Mouse (Mus musculus) small intestine, adult 2 months (tissue): ENCODE results near the gene Ccdc157. TPM values are rescaled to one million over a fixed set of nuclear protein-coding genes. Genes with fewer than 3 reads are reported as not detected.

Experiments
- H3K27ac ChIP-seq: fragments of 200-500 bp; 2 replicates; pipeline ENCODE4 v1.5.1; 2012; ENCODE audit warnings: low read depth, low read length, control low read depth, inconsistent platforms; ENCODE audit not compliant: insufficient read depth
- H3K27me3 ChIP-seq: fragments of 200-500 bp; 2 replicates; pipeline ENCODE4 v1.6.1; 2012; ENCODE audit warnings: mild to moderate bottlenecking, moderate library complexity, low read length, inconsistent platforms; ENCODE audit not compliant: control insufficient read depth, insufficient read depth
- H3K36me3 ChIP-seq: fragments of 200-500 bp; 2 replicates; pipeline ENCODE4 v1.6.1; 2012; ENCODE audit warnings: mild to moderate bottlenecking, low read length, control low read depth, inconsistent platforms; ENCODE audit not compliant: control insufficient read depth, insufficient read depth
- H3K4me1 ChIP-seq: fragments of 200-500 bp; 2 replicates; pipeline ENCODE4 v1.6.1; 2012; ENCODE audit warnings: low read length, inconsistent platforms, mixed read lengths; ENCODE audit not compliant: control insufficient read depth, insufficient read depth, insufficient read length
- H3K4me3 ChIP-seq: fragments of 200-500 bp; 2 replicates; pipeline ENCODE4 v1.5.1; 2012; ENCODE audit warnings: low read depth, mild to moderate bottlenecking, control low read depth, inconsistent platforms, low read length, moderate library complexity
- CTCF ChIP-seq: fragments of 200-500 bp; IDR thresholded peaks from 2 replicates; pipeline ENCODE4 v1.5.1; 2012; ENCODE audit warnings: low read depth, mild to moderate bottlenecking, control low read depth, inconsistent platforms, low read length, moderate library complexity, mixed read lengths; ENCODE audit not compliant: insufficient replicate concordance, insufficient read length; ENCODE audit errors: extremely low read depth
- POLR2A ChIP-seq: fragments of 200-500 bp; IDR thresholded peaks from 2 replicates; pipeline ENCODE4 v1.6.1; 2012; ENCODE audit warnings: low read depth, mild to moderate bottlenecking, control low read depth, inconsistent platforms, low read length, moderate library complexity
- WGBS: fragments of 180-500 bp; shearing (Covaris S2); methylation state at CpG from one replicate; pipeline ENCODE4 v1.1.7; 2018; 5-methylcytosine and 5-hydroxymethylcytosine counted together
- polyA plus RNA-seq: library from polyadenylated mRNA; depleted of rRNA; stranded (reverse); fragments of >200 nt; gene quantifications from 2 replicates; pipeline ENCODE4 v1.2.3, GENCODE M21; 2012; rRNA removed

Gene Ccdc157
- polyA plus RNA-seq, 1 experiment = 2.1 TPM

DNA sequence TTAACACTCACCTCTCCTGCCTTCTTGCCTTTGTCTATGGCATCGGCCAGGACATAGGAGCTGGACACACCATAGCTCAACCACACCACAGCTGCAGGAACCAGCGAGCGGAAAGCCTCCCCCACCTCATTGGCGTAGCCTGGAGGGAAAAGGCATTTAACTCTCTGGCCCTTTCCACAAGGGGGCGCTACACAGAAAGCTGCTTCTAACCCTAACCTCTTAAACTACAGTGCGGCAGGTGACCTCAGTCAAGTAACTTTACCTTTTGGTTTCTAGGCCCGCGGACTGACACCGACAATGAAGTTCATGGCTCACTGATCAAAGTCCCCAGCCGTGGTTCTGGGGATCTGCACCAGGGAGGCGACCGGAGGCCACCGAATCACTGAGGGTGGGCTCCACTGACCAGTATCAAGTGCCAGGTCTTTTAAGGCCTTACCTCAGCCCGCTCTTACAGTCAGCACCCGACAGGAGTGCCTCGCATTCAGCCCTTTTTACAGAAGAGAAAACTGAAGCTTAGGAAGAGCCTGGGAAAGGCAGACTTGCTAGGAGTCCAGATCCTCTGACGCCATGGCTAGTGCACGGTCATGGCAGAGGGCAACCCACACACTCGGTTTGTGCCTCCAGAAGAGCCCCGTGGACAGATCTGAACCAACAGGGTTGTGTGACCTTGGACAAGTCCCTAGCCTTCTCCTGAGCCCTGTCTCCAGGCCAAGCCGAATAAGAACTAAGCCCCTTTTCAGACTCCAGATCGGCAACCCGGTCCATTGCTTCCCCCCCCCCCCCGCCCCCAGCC, 65.5 kb downstream of the Ccdc157 start:
- Histone ChIP-seq H3K4me3 (peak overlapping the region; percentile 92), H3K27ac (peak overlapping the region; percentile 97), H3K36me3 (peaks cover 16% of the 10 kb centered on the region), H3K4me1 (peaks cover 20% of the 10 kb centered on the region), H3K27me3 (no peaks in the 10 kb centered on the region)
- TF ChIP-seq CTCF = peak; percentile 86; the same call in 1 of the 2 replicates
- TF ChIP-seq POLR2A = peak; percentile 45
- WGBS = 3% methylated on average over 24 of the region's 24 CpGs

DNA sequence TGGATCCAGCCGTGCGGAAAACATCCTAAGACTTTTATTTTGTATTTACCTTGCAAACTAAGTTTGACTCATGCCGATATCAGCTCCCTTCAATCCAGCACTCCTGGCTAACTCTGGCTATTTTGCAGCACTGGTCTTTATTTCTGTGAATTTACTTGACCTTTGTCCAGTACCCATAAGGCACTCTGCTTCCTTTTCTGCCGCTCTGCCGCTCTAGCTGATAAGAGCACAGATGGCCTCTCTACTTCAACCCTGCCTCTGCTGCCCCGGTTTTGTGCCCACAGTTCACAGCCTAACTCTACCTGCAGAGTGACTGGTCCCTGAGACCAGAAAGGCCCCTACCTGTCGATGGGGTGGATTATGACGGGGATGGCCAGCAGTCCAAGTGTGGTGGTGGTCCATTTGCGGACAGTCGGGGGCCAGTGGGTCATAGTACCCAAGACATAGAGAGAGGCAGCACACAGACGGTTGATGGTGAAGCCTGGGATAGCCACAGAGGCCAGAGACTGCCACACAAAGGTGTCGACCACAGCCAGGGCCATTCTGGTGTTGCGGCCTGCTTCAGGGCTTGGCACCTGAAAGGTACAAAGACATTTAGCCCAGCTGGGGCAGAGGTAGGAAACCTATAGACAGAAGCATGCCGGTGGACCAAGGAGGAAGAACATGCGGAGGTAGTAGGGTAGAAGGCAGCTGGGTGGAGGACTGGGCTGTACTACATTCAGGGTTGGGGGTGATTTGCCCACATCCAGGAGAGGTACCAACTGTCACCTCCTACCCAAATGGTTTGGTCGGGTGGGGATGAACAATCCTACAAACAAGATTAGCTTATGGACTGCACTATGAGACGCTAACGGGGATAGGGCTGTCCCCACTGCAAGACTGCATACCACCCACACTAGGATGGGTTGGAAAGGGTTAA, 66.4 kb downstream of the Ccdc157 start:
- Histone ChIP-seq H3K4me1 (peaks cover 20% of the 10 kb centered on the region), H3K4me3 (peak overlapping the region; percentile 92), H3K36me3 (peaks cover 16% of the 10 kb centered on the region), H3K27ac (peak overlapping the region; percentile 97), H3K27me3 (no peaks in the 10 kb centered on the region)
- WGBS = 32% methylated on average over 18 of the region's 18 CpGs
- no peak for TF ChIP-seq CTCF
- TF ChIP-seq POLR2A = no peak

Other genes with a start within 250 kb of the Ccdc157 start
- gene Slc35e4, start 245.6 kb downstream of the Ccdc157 start, polyA plus RNA-seq = 4.7 and 6.5 TPM in 2 replicates
- gene Tcn2, start 228.1 kb downstream of the Ccdc157 start, polyA plus RNA-seq = 187 and 452 TPM in 2 replicates
- gene Pes1, start 196.3 kb downstream of the Ccdc157 start, polyA plus RNA-seq = 11.2 and 17.8 TPM in 2 replicates
- gene 4930556J24Rik, start 183.5 kb downstream of the Ccdc157 start, polyA plus RNA-seq = 0.19 TPM in 1 of 2 replicates, not detected in the other
- gene Gal3st1, start 176.7 kb downstream of the Ccdc157 start, polyA plus RNA-seq = 88.7 and 124 TPM in 2 replicates
- 0.05 and 0.42 TPM in 2 replicates for gene Sec14l4, start 128.8 kb downstream of the Ccdc157 start, polyA plus RNA-seq
- gene Sec14l3, start 95.5 kb downstream of the Ccdc157 start, polyA plus RNA-seq = not detected in 2 replicates
- gene Mtfp1, start 64.8 kb downstream of the Ccdc157 start, polyA plus RNA-seq = 22.4 and 26.6 TPM in 2 replicates
- 23.7 and 84.2 TPM in 2 replicates for gene Sec14l2, start 36.9 kb downstream of the Ccdc157 start, polyA plus RNA-seq
- gene Rnf215, start 25.1 kb downstream of the Ccdc157 start, polyA plus RNA-seq = 13.9 and 20.6 TPM in 2 replicates
- 13.9 and 24.7 TPM in 2 replicates for gene Sf3a1, start 57 bp upstream of the Ccdc157 start, polyA plus RNA-seq
- gene Tbc1d10a, start 26.5 kb upstream of the Ccdc157 start, polyA plus RNA-seq = 22.3 and 32.0 TPM in 2 replicates
- 2.6 and 2.7 TPM in 2 replicates for gene Castor1, start 57.9 kb upstream of the Ccdc157 start, polyA plus RNA-seq
- 0.19 and 0.48 TPM in 2 replicates for gene Osm, start 76.1 kb upstream of the Ccdc157 start, polyA plus RNA-seq
- gene Lif, start 97.3 kb upstream of the Ccdc157 start, polyA plus RNA-seq = 1.5 and 5.6 TPM in 2 replicates